Mouse (Mus musculus) CH12.LX (cell line): ENCODE data around the gene Gcdh. TPM values are rescaled to one million over a fixed set of nuclear protein-coding genes. Genes with fewer than 3 reads are reported as not detected.

Experiments
- DNase-seq: peaks from one replicate; pipeline ENCODE4 v3.0.0-alpha.2; 2013; ENCODE audit errors: extremely low read depth
- H3K27ac ChIP-seq: 2 replicates; pipeline ENCODE4 v1.5.1; 2012; ENCODE audit warnings: low read depth, mild to moderate bottlenecking, control low read depth, moderate library complexity; ENCODE audit not compliant: insufficient read depth
- H3K27me3 ChIP-seq: replicated peaks from 2 replicates; pipeline ENCODE3; 2012; ENCODE audit warnings: inconsistent platforms
- H3K36me3 ChIP-seq, 2 experiments: replicated peaks in 1 of 2; 2 replicates each; pipeline versions ENCODE3 to v1.6.1; 2012; ENCODE audit warnings: inconsistent platforms in 1 of 2, low read length in 1 of 2, mild to moderate bottlenecking in 1 of 2, mixed read lengths in 1 of 2, moderate library complexity in 1 of 2; ENCODE audit not compliant: control insufficient read depth in 1 of 2, insufficient read depth in 1 of 2
- H3K4me1 ChIP-seq, 2 experiments: 2 replicates each; pipeline ENCODE4 v1.6.1; 2012; ENCODE audit warnings: inconsistent platforms in 1 of 2, moderate library complexity in 1 of 2; ENCODE audit not compliant: insufficient read depth in 2 of 2, control insufficient read depth in 1 of 2
- H3K4me2 ChIP-seq: 2 replicates; pipeline ENCODE4 v1.6.1; 2012; ENCODE audit warnings: low read depth, mild to moderate bottlenecking, control low read depth; ENCODE audit not compliant: poor library complexity, insufficient read depth, severe bottlenecking
- H3K4me3 ChIP-seq, 3 experiments: fragments of 150-350 bp in 1 of 3; sonication (generic) in 1 of 3; replicated peaks in 1 of 3; 2 replicates each; pipeline versions ENCODE3 to v1.5.1; 2011 to 2012; ENCODE audit warnings: low read depth in 2 of 3, low read length in 2 of 3, mild to moderate bottlenecking in 2 of 3, moderate library complexity in 2 of 3, control low read depth in 1 of 3, improper control_type of control experiment in 1 of 3, inconsistent platforms in 1 of 3, mixed read lengths in 1 of 3; ENCODE audit not compliant: poor library complexity in 1 of 3
- H3K79me2 ChIP-seq: replicated peaks from 2 replicates; pipeline ENCODE4 v1.6.1; 2012; ENCODE audit warnings: mild to moderate bottlenecking, moderate library complexity; ENCODE audit not compliant: control insufficient read depth, poor library complexity, insufficient read depth, severe bottlenecking; ENCODE audit errors: extremely low read depth
- H3K9ac ChIP-seq: 2 replicates; pipeline ENCODE4 v1.6.1; 2012; ENCODE audit warnings: low read depth, mild to moderate bottlenecking, control low read depth, moderate library complexity; ENCODE audit not compliant: insufficient read depth
- H3K9me3 ChIP-seq: replicated peaks from 2 replicates; pipeline ENCODE3; 2012; ENCODE audit warnings: low read length, inconsistent platforms, mixed read lengths
- BHLHE40 ChIP-seq: IDR thresholded peaks from 2 replicates; pipeline ENCODE4 v1.6.1; 2011; ENCODE audit warnings: mild to moderate bottlenecking, low read depth, low read length, improper control_type of control experiment
- CHD1 ChIP-seq: IDR thresholded peaks from 2 replicates; pipeline ENCODE4 v1.6.1; 2012; ENCODE audit warnings: low read depth, low read length, improper control_type of control experiment, inconsistent platforms
- CHD2 ChIP-seq: IDR thresholded peaks from 2 replicates; pipeline ENCODE4 v1.6.1; 2011; ENCODE audit warnings: low read length, improper control_type of control experiment
- CTCF ChIP-seq, 2 experiments: IDR thresholded peaks in 1 of 2; conservative IDR thresholded peaks in 1 of 2; 2 replicates each; pipeline ENCODE4 v1.5.1; 2011 to 2012; ENCODE audit warnings: low read depth in 2 of 2, low read length in 2 of 2, improper control_type of control experiment in 1 of 2, inconsistent platforms in 1 of 2, mild to moderate bottlenecking in 1 of 2, moderate library complexity in 1 of 2
- ELF1 ChIP-seq: IDR thresholded peaks from 2 replicates; pipeline ENCODE4 v1.6.1; 2014; ENCODE audit warnings: low read depth, mild to moderate bottlenecking, inconsistent platforms, low read length, improper control_type of control experiment
- EP300 ChIP-seq: IDR thresholded peaks from 2 replicates; pipeline ENCODE4 v1.6.1; 2011; ENCODE audit warnings: low read length, improper control_type of control experiment
- ETS1 ChIP-seq: conservative IDR thresholded peaks from 2 replicates; pipeline ENCODE4 v1.6.1; 2012; ENCODE audit warnings: low read depth, mild to moderate bottlenecking, inconsistent platforms, low read length, improper control_type of control experiment, moderate library complexity
- GABPA ChIP-seq: IDR thresholded peaks from 2 replicates; pipeline ENCODE4 v1.6.1; 2012; ENCODE audit warnings: low read depth, low read length, improper control_type of control experiment, inconsistent platforms; ENCODE audit not compliant: insufficient replicate concordance
- IRF4 ChIP-seq: IDR thresholded peaks from 2 replicates; pipeline ENCODE4 v1.6.1; 2014; ENCODE audit warnings: low read depth, mild to moderate bottlenecking, inconsistent platforms, low read length, improper control_type of control experiment
- JUN ChIP-seq: IDR thresholded peaks from 2 replicates; pipeline ENCODE4 v1.6.1; 2011; ENCODE audit warnings: low read depth, mild to moderate bottlenecking, low read length, improper control_type of control experiment, moderate library complexity; ENCODE audit not compliant: insufficient read depth
- MAZ ChIP-seq: IDR thresholded peaks from 2 replicates; pipeline ENCODE4 v1.6.1; 2012; ENCODE audit warnings: low read depth, mild to moderate bottlenecking, inconsistent platforms, low read length, improper control_type of control experiment, moderate library complexity
- MEF2A ChIP-seq: IDR thresholded peaks from 2 replicates; pipeline ENCODE4 v1.6.1; 2014; ENCODE audit warnings: low read depth, mild to moderate bottlenecking, inconsistent platforms, low read length, improper control_type of control experiment, borderline replicate concordance
- PAX5 ChIP-seq: IDR thresholded peaks from 2 replicates; pipeline ENCODE4 v1.6.1; 2012; ENCODE audit warnings: low read length, inconsistent platforms, mixed read lengths
- SIN3A ChIP-seq: IDR thresholded peaks from 2 replicates; pipeline ENCODE4 v1.6.1; 2012; ENCODE audit warnings: low read length, improper control_type of control experiment, inconsistent platforms
- SMC3 ChIP-seq: IDR thresholded peaks from 2 replicates; pipeline ENCODE4 v1.6.1; 2011; ENCODE audit warnings: low read depth, low read length, improper control_type of control experiment
- TCF12 ChIP-seq: IDR thresholded peaks from 2 replicates; pipeline ENCODE4 v1.6.1; 2014; ENCODE audit warnings: low read depth, mild to moderate bottlenecking, inconsistent platforms, low read length, improper control_type of control experiment
- UBTF ChIP-seq: IDR thresholded peaks from 2 replicates; pipeline ENCODE4 v1.6.1; 2012; ENCODE audit warnings: low read depth, mild to moderate bottlenecking, inconsistent platforms, low read length, improper control_type of control experiment, moderate library complexity
- USF2 ChIP-seq: conservative IDR thresholded peaks from 2 replicates; pipeline ENCODE4 v1.6.1; 2011; ENCODE audit warnings: low read depth, low read length, improper control_type of control experiment
- dilution Hi-C: fragments of 300-500 bp; cut with MboI; formaldehyde crosslinking; loops from 2 replicates; pipeline ENCODE4 v1.14.3; 2020; ENCODE audit warnings: low sequenced_read_pairs; ENCODE audit not compliant: extremely low pct_unique_long_range_greater_than_20kb, extremely low pct_ligation_motif_present
- in situ Hi-C: fragments of 300-500 bp; cut with MboI; formaldehyde crosslinking; loops from 3 replicates; pipeline ENCODE4 v1.14.3; 2019; ENCODE audit warnings: low sequenced_read_pairs, low pct_ligation_motif_present, low pct_unique_long_range_greater_than_20kb, mixed read lengths
- polyA plus RNA-seq: library from polyadenylated mRNA; unstranded; fragments of >175 nt; gene quantifications from 2 replicates; pipeline ENCODE4 v1.2.1, GENCODE M21; 2012; ENCODE audit warnings: low read depth; ENCODE audit not compliant: insufficient read length
- total RNA-seq, 2 experiments: library from RNA; depleted of rRNA; stranded (reverse); fragments of 300-350 nt in 1 of 2; fragments of >200 nt in 1 of 2; gene quantifications; 2 replicates each; pipeline ENCODE4 v1.2.3; 2012 to 2014

Gcdh gene
- total and polyA plus RNA-seq, 3 experiments, result 13.7 to 26.2 (median 16.4) TPM

DNA sequence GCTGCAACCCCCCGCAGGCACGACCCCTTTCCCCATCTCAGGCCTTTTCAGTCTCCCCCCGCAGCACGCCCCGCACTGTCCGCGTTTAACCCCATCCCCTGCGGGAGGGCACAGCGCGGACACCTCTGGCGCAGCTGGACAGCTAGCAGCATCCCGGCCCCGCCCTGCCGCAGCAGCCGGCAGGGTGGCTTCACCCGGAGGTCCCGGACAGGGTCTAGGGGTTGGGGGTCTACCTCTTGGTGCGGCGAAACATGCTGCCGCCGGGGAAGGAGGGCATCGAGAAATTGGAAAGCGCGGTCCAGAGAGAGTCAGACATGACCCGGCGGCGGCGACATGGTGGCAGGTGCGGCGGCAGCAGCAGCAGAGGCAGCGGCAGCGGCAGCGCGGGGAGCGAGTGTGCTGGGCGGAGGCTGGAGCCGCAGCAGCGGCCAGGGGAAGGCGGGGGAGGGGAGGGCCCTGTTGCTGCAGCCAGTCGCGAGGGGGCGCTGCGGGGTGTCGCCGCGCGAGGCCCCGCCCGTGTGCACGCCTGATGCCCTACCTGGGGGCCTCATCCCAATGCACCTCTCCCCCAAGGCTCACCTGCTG, 43.3 kb upstream of the Gcdh start, which contains the start of gene Mast1:
Mast1 (minus strand) TSS at position 398 of the 585 bp plus-strand sequence.
- H3K9ac ChIP-seq, result no peak within 1 kb of the TSS
- TF ChIP-seq CTCF (conservative IDR thresholded peaks at IDR 0.05 in 1 of 2, IDR thresholded peaks at IDR 0.05 in 1 of 2; ENCODE audit: low read depth in 2 of 2, low read length in 2 of 2), result peak in 1 of 2 experiments; percentile 67; a peak in 2 of 4 replicates
- TF ChIP-seq MAZ, result no peak
- TF ChIP-seq CHD2, result peak; percentile 73; the same call in 1 of the 2 replicates
- peak; percentile 31; the same call in 1 of the 2 replicates for TF ChIP-seq SMC3
- peak; percentile 45 for TF ChIP-seq BHLHE40
- no peak for TF ChIP-seq CHD1
- TF ChIP-seq USF2, result no peak
- TF ChIP-seq UBTF, result 0 out of 2 replicates have a peak, but pooled peaks have one; percentile 43

DNA sequence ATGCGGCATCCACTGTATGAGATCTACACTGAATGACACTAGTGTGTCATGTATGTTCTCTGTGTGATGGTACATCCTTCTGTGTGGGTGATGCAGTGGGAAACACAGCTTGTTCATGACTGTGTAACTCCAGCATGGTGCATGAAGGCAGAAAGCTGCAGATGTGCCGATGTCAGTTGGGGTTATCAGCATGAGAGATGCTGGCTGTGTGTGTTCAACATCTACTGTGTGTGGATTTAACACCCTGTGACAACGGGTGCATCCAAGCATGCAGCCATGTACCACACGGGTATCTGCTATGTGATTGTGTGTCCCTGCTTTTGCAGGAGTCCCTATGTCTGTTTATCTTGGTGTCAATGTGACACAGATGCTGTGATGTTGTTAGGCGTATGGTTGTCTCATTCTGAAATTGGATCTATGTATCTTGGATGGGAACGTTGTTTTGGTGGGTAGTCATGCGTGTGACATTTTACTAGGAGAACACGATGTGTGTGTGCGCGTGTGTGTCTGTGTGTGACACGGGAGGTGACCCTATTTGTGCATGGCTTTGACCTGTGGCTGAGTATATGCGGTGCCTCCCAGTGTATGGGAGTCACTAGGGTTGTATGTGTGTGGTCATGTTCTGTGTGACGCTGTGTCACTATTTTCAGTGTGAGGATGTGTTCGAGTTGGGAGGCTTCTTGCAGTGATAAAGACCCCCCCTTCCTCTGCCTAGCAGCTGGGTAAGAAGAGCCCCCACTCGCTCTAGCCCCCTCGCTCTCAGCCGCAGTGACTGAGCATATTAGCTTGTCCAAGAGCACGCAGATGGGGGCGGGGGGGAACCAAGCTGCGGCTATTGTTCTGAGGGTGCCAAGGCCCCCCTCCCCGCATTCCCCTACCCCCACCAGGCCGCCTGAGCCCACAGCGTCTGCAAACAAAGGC, 42.6 kb upstream of the Gcdh start:
- Histone ChIP-seq H3K4me2 (peak overlapping the region; percentile 90; the same call in 1 of the 2 replicates), H3K9ac (no peak overlapping the region), H3K27me3 (peaks cover 79% of the 10 kb centered on the region), H3K4me3 (no peak overlapping the region), H3K27ac (no peak overlapping the region), H3K79me2 (no peaks in the 10 kb centered on the region), H3K4me1 (peaks cover 21 to 22% of the 10 kb centered on the region in 2 experiments), H3K36me3 (no peaks in the 10 kb centered on the region), H3K9me3 (no peaks in the 10 kb centered on the region)
- TF ChIP-seq MEF2A (no peak), BHLHE40 (no peak), JUN (no peak), EP300 (no peak), UBTF (no peak), IRF4 (no peak), TCF12 (no peak), ELF1 (no peak), GABPA (no peak), ETS1 (no peak), SIN3A (no peak), PAX5 (no peak)
- DNase-seq, result no peak
- in situ Hi-C loops (no loop called here), dilution Hi-C loops (no loop called here)

More for the DNA sequence above, 43.3 kb upstream of the Gcdh start, which contains the start of gene Mast1:
- dilution Hi-C loops (no loop called here), in situ Hi-C loops (no loop called here)
- H3K36me3 ChIP-seq, result no peaks in the 10 kb centered on the region
- no peaks in the 10 kb centered on the region for H3K9me3 ChIP-seq
- peaks cover 21 to 22% of the 10 kb centered on the region in 2 experiments for H3K4me1 ChIP-seq
- no peaks in the 10 kb centered on the region for H3K79me2 ChIP-seq
- H3K4me2 ChIP-seq, result peak within 1 kb of the TSS; percentile 90
- H3K4me3 ChIP-seq, result peak within 1 kb of the TSS in 1 of 3 experiments; percentile 36
- peak; percentile 29 for DNase-seq
- H3K27me3 ChIP-seq, result peaks cover 81% of the 10 kb centered on the region
- H3K27ac ChIP-seq, result no peak within 1 kb of the TSS
